ENCODE assay signal across 15 mouse cellular contexts in the genomic region with DNA sequence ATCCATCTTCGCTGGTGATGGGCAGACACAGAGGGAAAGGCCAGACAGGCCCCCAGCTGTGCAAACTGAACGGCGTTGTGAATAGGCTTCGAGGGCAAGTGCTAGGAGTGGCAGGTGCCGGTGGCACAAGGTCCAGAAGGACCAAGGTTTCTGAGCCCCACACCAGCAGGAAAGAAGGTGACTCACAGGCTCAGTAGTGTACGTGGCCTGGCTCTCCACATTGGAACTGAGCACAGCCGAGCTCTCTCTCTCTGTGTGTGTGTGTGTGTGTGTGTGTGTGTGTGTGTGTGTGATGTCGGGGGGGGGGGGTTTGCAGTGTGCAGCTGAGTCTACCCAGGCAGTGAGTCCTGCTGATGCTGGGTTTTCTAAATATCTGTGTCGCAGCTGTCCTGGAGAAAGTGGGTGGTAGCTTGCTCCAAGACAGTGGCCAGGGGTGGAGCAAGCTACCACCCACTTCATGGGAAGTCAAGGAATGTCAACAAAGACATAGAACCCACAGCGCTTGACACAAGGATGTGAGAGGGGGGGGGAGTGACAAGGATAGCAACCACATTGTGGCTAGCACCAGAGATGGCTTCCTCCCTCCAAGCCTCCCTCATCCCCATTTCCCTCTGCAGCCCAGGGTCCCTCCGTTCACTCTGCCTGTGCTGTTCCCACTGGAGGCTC. TPM values are rescaled to one million over a fixed set of nuclear protein-coding genes. Genes with fewer than 3 reads are reported as not detected.
DNase-seq lines count a peak whose midpoint lies in the region; ATAC-seq and TF ChIP-seq lines count a peak whose summit lies in the region.
"Had no signal": no experiment of that assay in that cellular context is flagged by ENCODE, and none has a peak within 500 bp of the region (broad histone marks: within the 10 kb centered on the region; RNA-seq: fewer than 3 reads in every experiment).

No protein-coding gene starts in this region.

- TF ChIP-seq CTCF in kidney, postnatal 0 days (IDR thresholded peaks at IDR 0.05; ENCODE audit: low read depth) = no peak

- H3K9ac ChIP-seq in forebrain, embryonic 13.5 days = no peak overlapping the region
- H3K9ac ChIP-seq in forebrain, embryonic 14.5 days (ENCODE audit: low read length) = no peak overlapping the region
- no peak overlapping the region for H3K9ac ChIP-seq in kidney, postnatal 0 days (ENCODE audit: low read depth, low read length)
- H3K9ac ChIP-seq in embryonic facial prominence, embryonic 13.5 days = no peak overlapping the region
- H3K9ac ChIP-seq: liver, postnatal 0 days had no signal

- H3K4me1 ChIP-seq in forebrain, embryonic 13.5 days = peaks cover 19% of the 10 kb centered on the region
- peaks cover 7% of the 10 kb centered on the region for H3K4me1 ChIP-seq in forebrain, embryonic 14.5 days (ENCODE audit: control insufficient read depth, insufficient read depth, low read length)
- H3K4me1 ChIP-seq in kidney, postnatal 0 days (replicated peaks; ENCODE audit: insufficient read depth, low read length) = no peaks in the 10 kb centered on the region
- peaks cover 20% of the 10 kb centered on the region for H3K4me1 ChIP-seq in embryonic facial prominence, embryonic 13.5 days
- H3K4me1 ChIP-seq: limb, embryonic 10.5 days had no signal

- H3K36me3 ChIP-seq in forebrain, embryonic 13.5 days (ENCODE audit: poor library complexity, severe bottlenecking) = peaks cover 26% of the 10 kb centered on the region
- peaks cover 7% of the 10 kb centered on the region for H3K36me3 ChIP-seq in forebrain, embryonic 14.5 days (ENCODE audit: control insufficient read depth, insufficient read depth, low read length)
- H3K36me3 ChIP-seq in kidney, postnatal 0 days (ENCODE audit: insufficient read depth, low read length) = peaks cover 31% of the 10 kb centered on the region
- peaks cover 66% of the 10 kb centered on the region for H3K36me3 ChIP-seq in embryonic facial prominence, embryonic 13.5 days

- no peak overlapping the region for H3K27ac ChIP-seq in forebrain, embryonic 13.5 days
- no peak overlapping the region for H3K27ac ChIP-seq in forebrain, embryonic 14.5 days (ENCODE audit: low read depth, low read length)
- no peak overlapping the region for H3K27ac ChIP-seq in kidney, postnatal 0 days
- H3K27ac ChIP-seq in embryonic facial prominence, embryonic 13.5 days = no peak overlapping the region
- H3K27ac ChIP-seq: limb, embryonic 10.5 days had no signal

- H3K27me3 ChIP-seq in forebrain, embryonic 13.5 days = no peaks in the 10 kb centered on the region
- no peaks in the 10 kb centered on the region for H3K27me3 ChIP-seq in forebrain, embryonic 14.5 days (replicated peaks; ENCODE audit: control insufficient read depth, insufficient read depth, low read length)
- no peaks in the 10 kb centered on the region for H3K27me3 ChIP-seq in kidney, postnatal 0 days (ENCODE audit: insufficient read depth, low read length)
- no peaks in the 10 kb centered on the region for H3K27me3 ChIP-seq in embryonic facial prominence, embryonic 13.5 days

- no peak overlapping the region for H3K4me2 ChIP-seq in forebrain, embryonic 13.5 days
- H3K4me2 ChIP-seq in forebrain, embryonic 14.5 days (ENCODE audit: low read length) = no peak overlapping the region
- no peak overlapping the region for H3K4me2 ChIP-seq in kidney, postnatal 0 days (ENCODE audit: low read length)
- no peak overlapping the region for H3K4me2 ChIP-seq in embryonic facial prominence, embryonic 13.5 days

- WGBS in forebrain, embryonic 13.5 days = 85% methylated on average over 10 of the region's 11 CpGs
- 77% methylated on average over 11 of the region's 11 CpGs for WGBS in forebrain, embryonic 14.5 days
- WGBS in kidney, postnatal 0 days = 76% methylated on average over 10 of the region's 11 CpGs
- WGBS in embryonic facial prominence, embryonic 13.5 days = 81% methylated on average over 10 of the region's 11 CpGs

- DNase-seq in forebrain, embryonic 14.5 days (ENCODE audit: low spot score) = no peak
- DNase-seq in kidney, postnatal 0 days (ENCODE audit: low spot score) = no peak
- no peak for DNase-seq in kidney, adult 9 months
- DNase-seq in lung, postnatal 14 days = peak; percentile 40
- DNase-seq in right cerebral cortex, adult 18-20 months = no peak
- DNase-seq in embryo, embryonic 11 days = no peak
- DNase-seq: cerebellum, adult 9-10 months; kidney, adult 8-10 months; layer of hippocampus, adult 9-11 months; liver, postnatal 0 days; spleen, adult 18-20 months; thymus, adult 18-20 months had no signal

- no peaks in the 10 kb centered on the region for H3K9me3 ChIP-seq in forebrain, embryonic 13.5 days (replicated peaks)
- H3K9me3 ChIP-seq in forebrain, embryonic 14.5 days (replicated peaks; ENCODE audit: control insufficient read depth, low read length) = no peaks in the 10 kb centered on the region
- peaks cover 5% of the 10 kb centered on the region; the same call in 1 of the 2 replicates for H3K9me3 ChIP-seq in kidney, postnatal 0 days (replicated peaks; ENCODE audit: low read length)
- H3K9me3 ChIP-seq in embryonic facial prominence, embryonic 13.5 days = peaks cover 4% of the 10 kb centered on the region; the same call in 1 of the 2 replicates
- H3K9me3 ChIP-seq: limb, embryonic 10.5 days had no signal

- no peak overlapping the region for H3K4me3 ChIP-seq in forebrain, embryonic 13.5 days
- H3K4me3 ChIP-seq in forebrain, embryonic 14.5 days (ENCODE audit: low read depth, low read length) = no peak overlapping the region
- no peak overlapping the region for H3K4me3 ChIP-seq in kidney, postnatal 0 days (replicated peaks; ENCODE audit: low read depth, low read length)
- H3K4me3 ChIP-seq in embryonic facial prominence, embryonic 13.5 days = no peak overlapping the region
- H3K4me3 ChIP-seq: limb, embryonic 10.5 days had no signal

- ATAC-seq in forebrain, embryonic 13.5 days = peak; percentile 59
- ATAC-seq in forebrain, embryonic 14.5 days = no peak
- ATAC-seq in kidney, postnatal 0 days (replicated peaks; ENCODE audit: low FRiP score, low read depth) = peak; percentile 49; the same call in 1 of the 2 replicates
- ATAC-seq in embryonic facial prominence, embryonic 13.5 days (ENCODE audit: insufficient number of reproducible peaks, insufficient read depth, low FRiP score, low TSS enrichment, low read depth) = peak; percentile 48; the same call in 1 of the 2 replicates
- ATAC-seq: liver, postnatal 0 days had no signal

RNA-seq across cellular contexts. Expression of gene Synm, which starts 43.2 kb away (rescaled TPM):
- polyA plus RNA-seq in forebrain, embryonic 13.5 days (2015; fragmentation: Nextera tagmentation; extraction: Ambion mirVana) = 1.8 and 1.9 TPM in 2 replicates
- 1.4 and 2.2 TPM in 2 replicates for polyA plus RNA-seq in forebrain, embryonic 14.5 days (2014; fragmentation: Nextera tagmentation; extraction: Ambion mirVana)
- 0.60 and 1.2 TPM in 2 replicates for polyA plus RNA-seq in kidney, postnatal 0 days (2015; fragmentation: Nextera tagmentation; extraction: Ambion mirVana)
- 0.76 and 0.79 TPM in 2 replicates for polyA plus RNA-seq in embryonic facial prominence, embryonic 13.5 days (2015; fragmentation: Nextera tagmentation; extraction: Ambion mirVana)
